ENCODE assay signal across 8 mouse cellular contexts in the genomic region with DNA sequence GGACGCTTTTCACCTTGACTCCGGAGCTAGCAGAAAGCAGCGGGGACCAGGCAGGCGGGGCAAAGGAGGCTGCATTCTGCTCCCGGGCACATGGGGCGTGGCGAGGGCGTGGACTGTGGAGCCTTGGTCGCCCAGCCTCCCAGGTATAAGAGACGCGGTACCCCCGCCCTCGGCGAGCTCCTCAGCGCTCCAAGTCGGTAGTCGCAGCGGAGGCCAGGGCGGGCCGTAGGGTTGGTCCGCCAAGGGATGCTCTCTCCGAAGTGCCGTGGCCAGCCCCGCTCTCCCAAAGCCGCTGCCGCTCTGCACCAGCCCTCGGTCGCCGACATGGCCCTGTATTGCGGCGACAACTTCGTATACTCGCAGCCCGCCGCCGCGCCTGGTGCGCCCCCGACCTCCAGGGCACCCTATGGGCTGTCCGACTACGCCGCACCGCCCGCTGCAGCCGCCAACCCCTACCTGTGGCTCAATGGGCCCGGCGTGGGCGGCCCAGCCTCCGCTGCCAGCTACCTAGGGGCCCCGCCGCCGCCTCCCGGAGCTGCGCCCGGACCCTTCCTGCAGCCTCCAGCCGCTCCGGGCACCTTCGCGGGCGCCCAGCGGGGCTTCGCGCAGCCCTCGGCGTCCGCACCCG. TPM values are rescaled to one million over a fixed set of nuclear protein-coding genes. Genes with fewer than 3 reads are reported as not detected.
DNase-seq lines count a peak whose midpoint lies in the region; ATAC-seq lines count a peak whose summit lies in the region.

A gene (plus strand): TSS at position 247 of the 628 bp plus-strand sequence.

- peak within 1 kb of the TSS; percentile 55 for H3K4me3 ChIP-seq in heart, embryonic 12.5 days
- H3K4me3 ChIP-seq in forebrain, embryonic 13.5 days, result peak within 1 kb of the TSS; percentile 50
- H3K4me3 ChIP-seq in neural tube, embryonic 14.5 days (ENCODE audit: low read depth, low read length), result peak within 1 kb of the TSS; percentile 34

- WGBS in heart, embryonic 12.5 days, result 2% methylated on average over 64 of the region's 67 CpGs
- WGBS in forebrain, embryonic 13.5 days, result under 1% methylated on average over 51 of the region's 67 CpGs
- under 1% methylated on average over 37 of the region's 67 CpGs for WGBS in neural tube, embryonic 14.5 days

- no peak within 1 kb of the TSS for H3K27ac ChIP-seq in heart, embryonic 12.5 days (ENCODE audit: poor library complexity, severe bottlenecking)
- no peak within 1 kb of the TSS for H3K27ac ChIP-seq in forebrain, embryonic 13.5 days
- no peak within 1 kb of the TSS for H3K27ac ChIP-seq in neural tube, embryonic 14.5 days (ENCODE audit: low read depth, low read length)

- H3K4me1 ChIP-seq in heart, embryonic 12.5 days (replicated peaks), result peaks cover 13% of the 10 kb centered on the region
- peaks cover 15% of the 10 kb centered on the region for H3K4me1 ChIP-seq in forebrain, embryonic 13.5 days
- peaks cover 11% of the 10 kb centered on the region for H3K4me1 ChIP-seq in neural tube, embryonic 14.5 days (ENCODE audit: control insufficient read depth, insufficient read depth, low read length)

- peak; percentile 42; the same call in 1 of the 2 replicates for ATAC-seq in heart, embryonic 12.5 days (ENCODE audit: insufficient number of reproducible peaks, low FRiP score)
- peak; percentile 62 for ATAC-seq in forebrain, embryonic 13.5 days
- peak; percentile 63 for ATAC-seq in neural tube, embryonic 14.5 days (ENCODE audit: low read depth)

- no peaks in the 10 kb centered on the region for H3K9me3 ChIP-seq in heart, embryonic 12.5 days (replicated peaks)
- H3K9me3 ChIP-seq in forebrain, embryonic 13.5 days (replicated peaks), result no peaks in the 10 kb centered on the region
- H3K9me3 ChIP-seq in neural tube, embryonic 14.5 days (ENCODE audit: control insufficient read depth, low read length), result no peaks in the 10 kb centered on the region

- peaks cover 71% of the 10 kb centered on the region for H3K27me3 ChIP-seq in heart, embryonic 12.5 days (replicated peaks)
- H3K27me3 ChIP-seq in forebrain, embryonic 13.5 days, result peaks cover 86% of the 10 kb centered on the region
- peaks cover 39% of the 10 kb centered on the region for H3K27me3 ChIP-seq in neural tube, embryonic 14.5 days (ENCODE audit: control insufficient read depth, insufficient read depth, low read length)

- no peak for DNase-seq in heart, adult 18-20 months
- peak; percentile 13 to 31 for DNase-seq in adrenal gland, postnatal 36 days
- peak; percentile 53 for DNase-seq in kidney, adult 11 months
- DNase-seq in lung, adult 18-20 months, result peak; percentile 47 to 61
- DNase-seq in layer of hippocampus, postnatal 25 days (ENCODE audit: extremely low spot score in 1 of 2, low spot score in 1 of 2), result no peak

- no peaks in the 10 kb centered on the region for H3K36me3 ChIP-seq in heart, embryonic 12.5 days
- no peaks in the 10 kb centered on the region for H3K36me3 ChIP-seq in forebrain, embryonic 13.5 days (ENCODE audit: poor library complexity, severe bottlenecking)
- no peaks in the 10 kb centered on the region for H3K36me3 ChIP-seq in neural tube, embryonic 14.5 days (ENCODE audit: control insufficient read depth, insufficient read depth, low read length)

- peak within 1 kb of the TSS; percentile 30 for H3K9ac ChIP-seq in heart, embryonic 12.5 days
- H3K9ac ChIP-seq in forebrain, embryonic 13.5 days, result peak within 1 kb of the TSS; percentile 37
- peak within 1 kb of the TSS; percentile 34; the same call in 1 of the 2 replicates for H3K9ac ChIP-seq in neural tube, embryonic 14.5 days (replicated peaks; ENCODE audit: low read depth, low read length)

- H3K4me2 ChIP-seq in heart, embryonic 12.5 days, result peak within 1 kb of the TSS; percentile 94
- H3K4me2 ChIP-seq in forebrain, embryonic 13.5 days, result peak within 1 kb of the TSS; percentile 89
- H3K4me2 ChIP-seq in neural tube, embryonic 14.5 days (ENCODE audit: low read depth, low read length), result peak within 1 kb of the TSS; percentile 81

RNA-seq across cellular contexts. Expression of the gene that starts here (rescaled TPM):
- polyA plus RNA-seq in heart, embryonic 12.5 days (2016; fragmentation: Nextera tagmentation; extraction: Ambion mirVana), result not detected in 2 replicates
- total RNA-seq in heart, adult 18-20 months (2021), result not detected
- total RNA-seq in adrenal gland, postnatal 36 days (2021), result not detected
- polyA plus RNA-seq in forebrain, embryonic 13.5 days (2015; fragmentation: Nextera tagmentation; extraction: Ambion mirVana), result not detected in 2 replicates
- not detected in 2 replicates for polyA plus RNA-seq in neural tube, embryonic 14.5 days (2014; fragmentation: Nextera tagmentation; extraction: Ambion mirVana)
- not detected for total RNA-seq in layer of hippocampus, postnatal 25 days (2021)

Comparison
In these comparisons a context has a peak if more than half of its experiments do, and no peak if none do; other contexts are left out.
1. Peak in ATAC-seq, H3K4me3 ChIP-seq, H3K9ac ChIP-seq and H3K4me2 ChIP-seq in heart, embryonic 12.5 days; RNA of the gene not detected or under 1 TPM.
2. Peak in DNase-seq in adrenal gland, postnatal 36 days; RNA of the gene not detected or under 1 TPM.
3. Peak in ATAC-seq, H3K4me3 ChIP-seq, H3K9ac ChIP-seq and H3K4me2 ChIP-seq in forebrain, embryonic 13.5 days; RNA of the gene not detected or under 1 TPM.
4. Peak in ATAC-seq, H3K4me3 ChIP-seq, H3K9ac ChIP-seq and H3K4me2 ChIP-seq in neural tube, embryonic 14.5 days; RNA of the gene not detected or under 1 TPM.
5. DNase-seq: peak in kidney, adult 11 months (single experiment) and lung, adult 18-20 months (2 of 2); none in heart, adult 18-20 months (0 of 2) and layer of hippocampus, postnatal 25 days (0 of 2).
6. Peak in every context shown above with its lines, with median percentiles within 50 percentile points of each other: ATAC-seq, H3K4me2 ChIP-seq, H3K4me3 ChIP-seq and H3K9ac ChIP-seq.